Mouse (Mus musculus): Measurements from ENCODE around the gene Plcg1. TPM values are rescaled to one million over a fixed set of nuclear protein-coding genes. Genes with fewer than 3 reads are reported as not detected.
A peak's percentile ranks its signal among the peaks of the same experiment; 100 is the strongest.

Plcg1 gene
- polyA plus RNA-seq, 1 experiment from 2014 or later = 68.8 TPM

- H3K9ac ChIP-seq = no peak overlapping the region
- H3K4me2 ChIP-seq = no peak overlapping the region
- ATAC-seq (ENCODE audit: insufficient read depth) (no peak), DNase-seq (no peak)
- H3K9me3 ChIP-seq (ENCODE audit: low read depth, low read length) = no peaks in the 10 kb centered on the region
- no peak overlapping the region for H3K27ac ChIP-seq (ENCODE audit: low read depth)
- no peak for TF ChIP-seq CTCF (IDR thresholded peaks at IDR 0.05; ENCODE audit: low read depth)
- peaks cover 44% of the 10 kb centered on the region for H3K36me3 ChIP-seq (ENCODE audit: insufficient read depth)
- H3K4me3 ChIP-seq (ENCODE audit: low read depth, low read length) = no peak overlapping the region
- H3K27me3 ChIP-seq (ENCODE audit: insufficient read depth, low read length) = no peaks in the 10 kb centered on the region
- WGBS = 86% methylated on average over 3 of the region's 3 CpGs
- peaks cover 20% of the 10 kb centered on the region for H3K4me1 ChIP-seq (ENCODE audit: insufficient read depth)
Measured at GRCm38 (mm10) chr2:160736466-160736865, 5.4 kb downstream of the Plcg1 start.

GRCm38 (mm10) chr2:160738354-160738753 is 7.3 kb downstream of the Plcg1 start:
- 52% methylated on average over 5 of the region's 5 CpGs for WGBS
- no peaks in the 10 kb centered on the region for H3K9me3 ChIP-seq (ENCODE audit: low read depth, low read length)
- H3K4me3 ChIP-seq (ENCODE audit: low read depth, low read length) = no peak overlapping the region
- peak; percentile 36 for DNase-seq
- H3K36me3 ChIP-seq (ENCODE audit: insufficient read depth) = peaks cover 55% of the 10 kb centered on the region
- no peak for TF ChIP-seq CTCF (IDR thresholded peaks at IDR 0.05; ENCODE audit: low read depth)
- H3K4me2 ChIP-seq = no peak overlapping the region
- H3K9ac ChIP-seq = no peak overlapping the region
- no peaks in the 10 kb centered on the region for H3K27me3 ChIP-seq (ENCODE audit: insufficient read depth, low read length)
- H3K4me1 ChIP-seq (ENCODE audit: insufficient read depth) = peaks cover 23% of the 10 kb centered on the region
- ATAC-seq (ENCODE audit: insufficient read depth) = peak; percentile 22; the same call in 1 of the 2 replicates
- H3K27ac ChIP-seq (ENCODE audit: low read depth) = peak overlapping the region; percentile 64; the same call in 1 of the 2 replicates

- Histone ChIP-seq H3K36me3 (ENCODE audit: insufficient read depth) (peaks cover 57% of the 10 kb centered on the region), H3K4me3 (ENCODE audit: low read depth, low read length) (no peak overlapping the region), H3K9me3 (ENCODE audit: low read depth, low read length) (no peaks in the 10 kb centered on the region), H3K4me1 (ENCODE audit: insufficient read depth) (peaks cover 12% of the 10 kb centered on the region; the same call in 1 of the 2 replicates), H3K9ac (no peak overlapping the region), H3K4me2 (no peak overlapping the region), H3K27ac (ENCODE audit: low read depth) (no peak overlapping the region), H3K27me3 (ENCODE audit: insufficient read depth, low read length) (no peaks in the 10 kb centered on the region)
- no peak for TF ChIP-seq CTCF (IDR thresholded peaks at IDR 0.05; ENCODE audit: low read depth)
- DNase-seq = no peak
- no peak for ATAC-seq (ENCODE audit: insufficient read depth)
- WGBS = 34% methylated on average over 2 of the region's 2 CpGs
Measured at GRCm38 (mm10) chr2:160739647-160740356, 8.7 kb downstream of the Plcg1 start.

GRCm38 (mm10) chr2:160740521-160741156 is 9.5 kb downstream of the Plcg1 start:
- H3K27ac ChIP-seq (ENCODE audit: low read depth) = peak overlapping the region; percentile 56; the same call in 1 of the 2 replicates
- DNase-seq (no peak), ATAC-seq (ENCODE audit: insufficient read depth) (no peak)
- H3K36me3 ChIP-seq (ENCODE audit: insufficient read depth) = peaks cover 51% of the 10 kb centered on the region
- H3K4me1 ChIP-seq (ENCODE audit: insufficient read depth) = peaks cover 12% of the 10 kb centered on the region; the same call in 1 of the 2 replicates
- 71% methylated on average over 11 of the region's 11 CpGs for WGBS
- no peaks in the 10 kb centered on the region for H3K27me3 ChIP-seq (ENCODE audit: insufficient read depth, low read length)
- no peaks in the 10 kb centered on the region for H3K9me3 ChIP-seq (ENCODE audit: low read depth, low read length)
- H3K4me3 ChIP-seq (ENCODE audit: low read depth, low read length) = no peak overlapping the region
- H3K4me2 ChIP-seq = no peak overlapping the region
- no peak for TF ChIP-seq CTCF (IDR thresholded peaks at IDR 0.05; ENCODE audit: low read depth)
- no peak overlapping the region for H3K9ac ChIP-seq

GRCm38 (mm10) chr2:160741580-160741979 is 10.5 kb downstream of the Plcg1 start:
- TF ChIP-seq CTCF (IDR thresholded peaks at IDR 0.05; ENCODE audit: low read depth) = no peak
- H3K27ac ChIP-seq (ENCODE audit: low read depth) = peak overlapping the region; percentile 71
- peak; percentile 20; the same call in 1 of the 2 replicates for ATAC-seq (ENCODE audit: insufficient read depth)

GRCm38 (mm10) chr2:160742161-160742609 is 11.1 kb downstream of the Plcg1 start:
- ATAC-seq (ENCODE audit: insufficient read depth) = peak; percentile 42; the same call in 1 of the 2 replicates
- H3K4me1 ChIP-seq (ENCODE audit: insufficient read depth) = peaks cover 12% of the 10 kb centered on the region; the same call in 1 of the 2 replicates
- H3K4me3 ChIP-seq (ENCODE audit: low read depth, low read length) = no peak overlapping the region
- no peak for TF ChIP-seq CTCF (IDR thresholded peaks at IDR 0.05; ENCODE audit: low read depth)
- peak overlapping the region; percentile 71 for H3K27ac ChIP-seq (ENCODE audit: low read depth)
- WGBS = 31% methylated on average over 1 of the region's 1 CpGs
- H3K27me3 ChIP-seq (ENCODE audit: insufficient read depth, low read length) = no peaks in the 10 kb centered on the region
- H3K4me2 ChIP-seq = no peak overlapping the region
- no peaks in the 10 kb centered on the region for H3K9me3 ChIP-seq (ENCODE audit: low read depth, low read length)
- H3K36me3 ChIP-seq (ENCODE audit: insufficient read depth) = peaks cover 45% of the 10 kb centered on the region
- H3K9ac ChIP-seq = no peak overlapping the region
- DNase-seq = no peak

More at GRCm38 (mm10) chr2:160741580-160741979, 10.5 kb downstream of the Plcg1 start:
- H3K9me3 ChIP-seq (ENCODE audit: low read depth, low read length) = no peaks in the 10 kb centered on the region
- WGBS = 52% methylated on average over 3 of the region's 3 CpGs
- H3K36me3 ChIP-seq (ENCODE audit: insufficient read depth) = peaks cover 46% of the 10 kb centered on the region
- H3K27me3 ChIP-seq (ENCODE audit: insufficient read depth, low read length) = no peaks in the 10 kb centered on the region
- peaks cover 12% of the 10 kb centered on the region; the same call in 1 of the 2 replicates for H3K4me1 ChIP-seq (ENCODE audit: insufficient read depth)
- H3K4me3 ChIP-seq (ENCODE audit: low read depth, low read length) = no peak overlapping the region
- peak; percentile 48 for DNase-seq
- H3K9ac ChIP-seq = no peak overlapping the region
- no peak overlapping the region for H3K4me2 ChIP-seq
